Mouse (Mus musculus): ENCODE measurements at regions not wholly inside any gene's neighbourhood (a gene's known extent, or its start where the extent isn't known, plus 50 kb on each side); places are given as distances from the start of the nearest gene placed in this dataset.
"Not testable (repeated sequence)": the region's sequence is repeated elsewhere in the genome, so short reads cannot be mapped to it uniquely, and the experiment has no call there.

- Histone ChIP-seq H3K4me2 (peak overlapping the region; percentile 38), H3K4me1 (peaks cover 19% of the 10 kb centered on the region), H3K27ac (peak overlapping the region; percentile 71), H3K27me3 (replicated peaks) (no peaks in the 10 kb centered on the region), H3K36me3 (no peaks in the 10 kb centered on the region), H3K9me3 (no peaks in the 10 kb centered on the region), H3K9ac (no peak overlapping the region), H3K4me3 (replicated peaks) (peak overlapping the region; percentile 1; the same call in 1 of the 2 replicates)
- 11% methylated on average over 18 of the region's 18 CpGs for WGBS
- ATAC-seq (ENCODE audit: insufficient read depth, low FRiP score, low read depth) = no peak
These were observed 204.4 kb downstream of the Msrb3 start for GRCm38 (mm10) chr10:120694472-120694871.

- Histone ChIP-seq H3K9me3 (no peaks in the 10 kb centered on the region), H3K27me3 (replicated peaks) (no peaks in the 10 kb centered on the region), H3K9ac (no peak overlapping the region), H3K4me2 (no peak overlapping the region), H3K36me3 (no peaks in the 10 kb centered on the region), H3K4me3 (replicated peaks) (no peak overlapping the region), H3K27ac (peak overlapping the region; percentile 31; the same call in 1 of the 2 replicates), H3K4me1 (peaks cover 11% of the 10 kb centered on the region)
- 48% methylated on average over 3 of the region's 3 CpGs for WGBS
- ATAC-seq (ENCODE audit: insufficient read depth, low FRiP score, low read depth) = no peak
These were observed 207.4 kb downstream of the Msrb3 start for GRCm38 (mm10) chr10:120691451-120691850.

- Histone ChIP-seq H3K27me3 (replicated peaks) (no peaks in the 10 kb centered on the region), H3K36me3 (no peaks in the 10 kb centered on the region), H3K9me3 (no peaks in the 10 kb centered on the region), H3K4me2 (no peak overlapping the region), H3K9ac (no peak overlapping the region), H3K27ac (peak overlapping the region; percentile 55), H3K4me1 (no peaks in the 10 kb centered on the region; the same call in 1 of the 2 replicates), H3K4me3 (replicated peaks) (no peak overlapping the region)
- WGBS = 25% methylated on average over 10 of the region's 10 CpGs
- ATAC-seq (ENCODE audit: insufficient read depth, low FRiP score, low read depth) = peak; percentile 47; the same call in 1 of the 2 replicates
These were observed 209.9 kb upstream of the Hmga2 start for GRCm38 (mm10) chr10:120686123-120686522.

GRCm38 (mm10) chr10:120682021-120682420 lies 205.8 kb upstream of the Hmga2 start:
- no peaks in the 10 kb centered on the region for H3K9me3 ChIP-seq
- H3K4me1 ChIP-seq = no peaks in the 10 kb centered on the region; the same call in 1 of the 2 replicates
- no peak overlapping the region for H3K27ac ChIP-seq
- H3K9ac ChIP-seq = no peak overlapping the region
- H3K4me3 ChIP-seq (replicated peaks) = no peak overlapping the region
- 85% methylated on average over 10 of the region's 10 CpGs for WGBS
- H3K4me2 ChIP-seq = no peak overlapping the region
- no peaks in the 10 kb centered on the region for H3K36me3 ChIP-seq
- ATAC-seq (ENCODE audit: insufficient read depth, low FRiP score, low read depth) = no peak
- no peaks in the 10 kb centered on the region for H3K27me3 ChIP-seq (replicated peaks)

GRCm38 (mm10) chr10:120679982-120680381 lies 203.7 kb upstream of the Hmga2 start:
- no peaks in the 10 kb centered on the region for H3K4me1 ChIP-seq
- H3K9me3 ChIP-seq = no peaks in the 10 kb centered on the region
- H3K9ac ChIP-seq = no peak overlapping the region
- no peak for ATAC-seq (ENCODE audit: insufficient read depth, low FRiP score, low read depth)
- no peaks in the 10 kb centered on the region for H3K27me3 ChIP-seq (replicated peaks)
- no peak overlapping the region for H3K4me2 ChIP-seq
- no peak overlapping the region for H3K27ac ChIP-seq
- WGBS = 81% methylated on average over 6 of the region's 6 CpGs
- no peaks in the 10 kb centered on the region for H3K36me3 ChIP-seq
- H3K4me3 ChIP-seq (replicated peaks) = no peak overlapping the region

- no peaks in the 10 kb centered on the region for H3K9me3 ChIP-seq
- H3K27ac ChIP-seq = no peak overlapping the region
- H3K9ac ChIP-seq = no peak overlapping the region
- no peak for ATAC-seq (ENCODE audit: insufficient read depth, low FRiP score, low read depth)
- H3K4me2 ChIP-seq = no peak overlapping the region
- 68% methylated on average over 8 of the region's 8 CpGs for WGBS
- no peaks in the 10 kb centered on the region for H3K27me3 ChIP-seq (replicated peaks)
- no peak overlapping the region for H3K4me3 ChIP-seq (replicated peaks)
- no peaks in the 10 kb centered on the region for H3K4me1 ChIP-seq
- H3K36me3 ChIP-seq = no peaks in the 10 kb centered on the region
These were observed 202.0 kb upstream of the Hmga2 start for GRCm38 (mm10) chr10:120678277-120678676.

- WGBS = 81% methylated on average over 4 of the region's 4 CpGs
- no peaks in the 10 kb centered on the region for H3K36me3 ChIP-seq
- no peak for ATAC-seq (ENCODE audit: insufficient read depth, low FRiP score, low read depth)
- H3K27ac ChIP-seq = no peak overlapping the region
- no peaks in the 10 kb centered on the region for H3K27me3 ChIP-seq (replicated peaks)
- H3K4me3 ChIP-seq (replicated peaks) = no peak overlapping the region
- H3K9me3 ChIP-seq = no peaks in the 10 kb centered on the region
- no peak overlapping the region for H3K4me2 ChIP-seq
- H3K9ac ChIP-seq = no peak overlapping the region
- no peaks in the 10 kb centered on the region for H3K4me1 ChIP-seq
These were observed 199.1 kb upstream of the Hmga2 start for GRCm38 (mm10) chr10:120675369-120675768.

- no peaks in the 10 kb centered on the region for H3K27me3 ChIP-seq (replicated peaks)
- no peak overlapping the region for H3K27ac ChIP-seq
- no peak; the same call in 1 of the 2 replicates for ATAC-seq (ENCODE audit: insufficient read depth, low FRiP score, low read depth)
- no peak overlapping the region for H3K4me2 ChIP-seq
- no peaks in the 10 kb centered on the region for H3K36me3 ChIP-seq
- no peaks in the 10 kb centered on the region for H3K9me3 ChIP-seq
- H3K9ac ChIP-seq = no peak overlapping the region
- no peaks in the 10 kb centered on the region for H3K4me1 ChIP-seq
- H3K4me3 ChIP-seq (replicated peaks) = no peak overlapping the region
- 59% methylated on average over 10 of the region's 10 CpGs for WGBS
These were observed 198.2 kb upstream of the Hmga2 start for GRCm38 (mm10) chr10:120674321-120675045.

GRCm38 (mm10) chr10:120667678-120668031 lies 191.4 kb upstream of the Hmga2 start:
- not testable (repeated sequence) for H3K9ac ChIP-seq; H3K4me2 ChIP-seq; ATAC-seq (ENCODE audit: insufficient read depth, low FRiP score, low read depth); H3K4me1 ChIP-seq; H3K27me3 ChIP-seq (replicated peaks); H3K4me3 ChIP-seq (replicated peaks); H3K27ac ChIP-seq; H3K9me3 ChIP-seq; H3K36me3 ChIP-seq
- WGBS = 92% methylated on average over 7 of the region's 7 CpGs

GRCm38 (mm10) chr10:120666985-120667677 lies 190.9 kb upstream of the Hmga2 start:
- H3K9me3 ChIP-seq = no peaks in the 10 kb centered on the region
- no peak overlapping the region for H3K27ac ChIP-seq
- no peak overlapping the region for H3K4me2 ChIP-seq
- no peak for ATAC-seq (ENCODE audit: insufficient read depth, low FRiP score, low read depth)
- no peak overlapping the region for H3K9ac ChIP-seq
- no peak overlapping the region for H3K4me3 ChIP-seq (replicated peaks)
- no peaks in the 10 kb centered on the region for H3K27me3 ChIP-seq (replicated peaks)
- H3K4me1 ChIP-seq = no peaks in the 10 kb centered on the region
- H3K36me3 ChIP-seq = no peaks in the 10 kb centered on the region
- WGBS = 64% methylated on average over 12 of the region's 12 CpGs

- no peaks in the 10 kb centered on the region for H3K4me1 ChIP-seq
- no peak overlapping the region for H3K4me2 ChIP-seq
- H3K27me3 ChIP-seq (replicated peaks) = no peaks in the 10 kb centered on the region
- WGBS = 84% methylated on average over 7 of the region's 7 CpGs
- H3K4me3 ChIP-seq (replicated peaks) = no peak overlapping the region
- no peaks in the 10 kb centered on the region for H3K9me3 ChIP-seq
- ATAC-seq (ENCODE audit: insufficient read depth, low FRiP score, low read depth) = no peak
- no peak overlapping the region for H3K27ac ChIP-seq
- H3K36me3 ChIP-seq = no peaks in the 10 kb centered on the region
- H3K9ac ChIP-seq = no peak overlapping the region
These were observed 190.1 kb upstream of the Hmga2 start for GRCm38 (mm10) chr10:120666202-120666860.

- Histone ChIP-seq H3K27ac (peak overlapping the region; percentile 59; the same call in 1 of the 2 replicates), H3K4me1 (no peaks in the 10 kb centered on the region), H3K27me3 (replicated peaks) (no peaks in the 10 kb centered on the region), H3K36me3 (no peaks in the 10 kb centered on the region), H3K9ac (no peak overlapping the region), H3K9me3 (no peaks in the 10 kb centered on the region), H3K4me3 (replicated peaks) (no peak overlapping the region), H3K4me2 (no peak overlapping the region)
- ATAC-seq (ENCODE audit: insufficient read depth, low FRiP score, low read depth) = no peak
- 42% methylated on average over 5 of the region's 5 CpGs for WGBS
These were observed 189.4 kb upstream of the Hmga2 start for GRCm38 (mm10) chr10:120665670-120666069.
